Mouse (Mus musculus) heart, postnatal 0 days (tissue): ENCODE measurements around the gene Nfia.

Source experiments
- CTCF ChIP-seq: IDR thresholded peaks from 2 replicates; pipeline ENCODE4 v1.5.1; 2016; ENCODE audit warnings: antibody characterized with exemption, control low read depth, low read depth
- EP300 ChIP-seq: IDR thresholded peaks from 2 replicates; pipeline ENCODE4 v1.6.1; 2016; ENCODE audit warnings: antibody characterized with exemption, low read depth

DNA sequence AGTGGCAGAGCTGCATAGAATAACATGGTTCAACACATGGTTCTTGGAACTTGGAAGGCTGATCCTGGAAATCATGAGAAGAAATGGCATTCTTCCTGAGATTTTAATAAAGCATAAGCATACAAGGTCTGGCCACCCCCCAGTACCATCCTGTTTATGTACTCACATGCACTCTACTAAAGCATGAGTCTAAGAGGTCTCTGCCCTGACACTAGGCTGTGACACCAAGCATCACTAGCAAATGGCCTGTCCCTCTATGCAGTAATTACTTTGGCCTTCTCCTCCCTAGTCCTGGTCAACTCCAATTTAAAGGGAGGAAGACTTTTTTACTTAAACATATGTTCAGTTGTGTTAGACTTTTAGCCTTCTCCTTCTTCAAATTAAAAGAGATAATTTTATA is 285.6 kb downstream of the Nfia start:
- TF ChIP-seq CTCF (no peak), EP300 (no peak)
